Mouse (Mus musculus) CH12F3 (cell line): ENCODE results near the gene Agpat2.

Source experiments
- in situ Hi-C: fragments of 300-500 bp; cut with MboI; formaldehyde crosslinking; loops from 2 replicates; pipeline ENCODE4 v1.14.3; 2020; ENCODE audit warnings: low sequenced_read_pairs

Gene Agpat2

GRCm38 (mm10) chr2:26627921-26628739 is 23.9 kb upstream of the Agpat2 start, which contains the start of gene Fam69b:
Fam69b (plus strand) TSS chr2:26628457.
- in situ Hi-C loops: no loop called here

DNA sequence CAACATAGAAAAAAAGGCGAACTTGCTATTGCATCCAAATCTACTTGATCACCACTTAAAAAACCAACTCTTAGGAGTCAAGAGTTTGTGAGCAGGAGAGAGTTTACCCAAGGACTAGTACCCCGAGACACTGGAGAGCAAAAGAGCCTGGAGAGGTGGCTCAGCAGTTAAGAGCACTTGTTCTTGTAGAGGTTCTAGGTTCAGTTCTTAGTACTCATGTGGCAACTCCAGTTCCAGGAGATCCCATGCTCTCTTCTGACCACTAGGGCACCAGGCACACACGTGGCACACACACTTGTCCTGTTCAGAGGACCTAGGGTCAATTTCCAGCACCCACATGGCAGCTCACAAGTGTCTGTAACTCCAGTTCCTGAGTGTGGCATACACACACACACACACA is 21.9 kb upstream of the Agpat2 start:
- in situ Hi-C loops: no loop called here

DNA sequence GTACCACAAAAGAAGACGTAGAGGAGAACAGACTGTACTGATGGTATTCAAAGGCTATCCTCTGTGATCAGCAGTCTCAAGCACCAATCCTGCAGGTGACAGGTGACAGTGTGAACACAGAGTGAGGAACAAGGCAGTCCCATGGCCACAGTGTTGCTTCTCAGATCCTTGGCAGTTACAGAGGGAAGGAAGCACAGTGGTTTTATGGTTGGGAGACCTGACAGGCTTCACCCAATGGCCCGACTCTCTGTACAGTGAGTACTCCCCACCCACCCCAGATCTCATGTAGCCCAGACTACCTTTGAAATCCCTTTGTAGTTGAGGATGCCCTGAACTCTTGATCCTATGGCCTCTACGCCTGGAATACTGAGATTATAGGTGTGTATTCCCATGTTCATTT is 21.2 kb upstream of the Agpat2 start:
- in situ Hi-C loops: no loop called here

GRCm38 (mm10) chr2:26622984-26623383 is 18.8 kb upstream of the Agpat2 start:
- in situ Hi-C loops: no loop called here

DNA sequence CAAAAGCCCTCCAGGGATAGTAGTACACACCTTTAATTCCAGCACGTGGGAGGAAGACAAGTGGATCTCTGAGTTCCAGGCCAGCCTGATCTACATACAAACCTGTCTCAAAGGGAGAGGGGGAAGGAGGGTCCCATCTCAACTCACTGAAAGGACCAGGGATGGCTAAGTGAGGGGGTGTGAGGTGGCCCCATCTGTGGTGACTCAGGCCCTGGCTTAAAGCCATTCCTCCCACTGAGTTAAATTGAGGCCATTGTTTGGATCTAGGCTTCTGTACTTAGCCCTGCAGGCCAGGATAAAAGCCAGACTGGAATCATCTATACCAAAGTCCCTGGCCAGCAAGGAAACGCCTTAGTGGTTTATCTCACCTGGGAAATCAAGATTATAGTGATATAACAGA is 17.0 kb upstream of the Agpat2 start:
- in situ Hi-C loops: no loop called here

- in situ Hi-C loops: no loop called here
These were observed 13.7 kb upstream of the Agpat2 start for GRCm38 (mm10) chr2:26617928-26618327.

DNA sequence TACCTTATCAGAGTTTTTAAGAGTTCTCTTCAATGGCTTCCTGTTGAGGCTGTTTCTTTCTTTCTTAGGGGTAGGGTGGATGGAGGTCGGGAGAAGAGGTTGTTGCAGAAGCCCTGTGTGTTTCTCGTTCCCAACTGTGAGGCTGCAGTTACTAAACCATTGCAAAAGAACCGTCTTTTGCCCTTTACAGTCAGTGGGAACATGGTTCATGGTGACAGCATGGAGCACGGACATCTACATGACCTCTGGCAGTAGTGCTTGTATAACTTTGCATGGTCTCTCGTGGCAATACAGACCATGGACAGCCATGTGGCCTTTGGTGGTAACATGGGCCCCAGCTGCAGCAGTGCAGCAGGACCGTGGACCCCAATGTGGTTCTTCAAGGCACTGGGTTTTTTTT is 13.1 kb upstream of the Agpat2 start:
- in situ Hi-C loops: no loop called here

GRCm38 (mm10) chr2:26615459-26616124 is 11.4 kb upstream of the Agpat2 start:
- in situ Hi-C loops: no loop called here

DNA sequence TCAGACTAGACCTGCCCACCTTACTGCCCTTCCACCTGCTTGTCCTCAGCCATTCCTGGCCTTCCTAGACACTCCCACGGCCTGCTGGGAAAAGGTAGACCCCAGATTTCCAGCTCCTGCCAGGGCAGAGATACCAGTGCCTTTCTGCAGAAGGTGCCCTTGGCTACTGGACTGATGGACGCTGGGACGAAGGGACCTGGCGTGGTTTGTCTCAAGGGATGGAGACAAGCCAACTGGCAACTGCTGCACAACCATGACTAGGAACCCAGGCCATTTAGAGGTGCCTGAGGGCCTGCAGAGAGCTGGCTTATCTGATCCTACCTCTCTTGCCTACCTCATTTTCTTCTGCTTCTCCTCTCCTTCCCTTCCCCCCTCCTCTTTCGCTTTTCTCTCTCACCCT is 10.7 kb upstream of the Agpat2 start:
- in situ Hi-C loops: no loop called here

DNA sequence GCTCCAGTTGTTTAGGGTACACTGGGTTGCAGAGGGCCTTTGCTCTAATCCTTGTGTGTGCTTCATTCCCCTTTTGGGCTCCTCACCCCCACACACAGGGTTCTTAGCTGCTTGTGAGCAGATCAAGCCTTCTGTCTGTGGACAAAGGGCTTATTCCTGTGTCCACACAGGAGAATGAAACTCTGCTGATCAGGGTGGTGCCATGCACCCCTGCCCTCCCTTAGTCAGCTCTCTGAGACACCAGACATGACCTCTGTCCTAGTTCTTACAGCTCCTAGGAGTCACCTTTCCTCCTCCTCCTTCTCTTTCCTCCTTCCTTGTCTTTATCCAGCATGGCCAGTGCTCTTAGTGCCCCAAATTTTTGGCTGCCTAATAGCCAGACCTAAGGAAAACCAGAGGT is 7.7 kb upstream of the Agpat2 start:
- in situ Hi-C loops: no loop called here

DNA sequence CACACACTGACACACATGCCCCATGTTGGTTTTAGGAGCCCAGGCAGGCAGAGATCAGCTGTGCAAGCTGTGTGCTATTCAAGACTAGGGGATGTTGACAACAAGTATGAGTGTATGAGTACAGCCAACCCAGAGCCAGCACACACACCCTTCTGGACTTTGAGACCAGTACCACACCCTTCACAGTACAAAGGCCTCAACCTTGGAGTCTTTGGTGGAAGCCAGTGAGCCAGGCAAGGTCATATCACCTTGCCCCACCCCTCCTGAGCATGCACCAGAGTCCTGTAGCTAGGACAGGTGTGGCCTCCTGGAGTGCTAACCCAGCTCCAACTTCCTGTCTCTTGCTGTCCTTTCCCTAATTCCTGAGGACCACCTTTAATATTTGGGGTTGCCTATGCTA is 6.8 kb upstream of the Agpat2 start:
- in situ Hi-C loops: no loop called here

- in situ Hi-C loops: no loop called here
These were observed 6.3 kb upstream of the Agpat2 start for GRCm38 (mm10) chr2:26610526-26610925.

DNA sequence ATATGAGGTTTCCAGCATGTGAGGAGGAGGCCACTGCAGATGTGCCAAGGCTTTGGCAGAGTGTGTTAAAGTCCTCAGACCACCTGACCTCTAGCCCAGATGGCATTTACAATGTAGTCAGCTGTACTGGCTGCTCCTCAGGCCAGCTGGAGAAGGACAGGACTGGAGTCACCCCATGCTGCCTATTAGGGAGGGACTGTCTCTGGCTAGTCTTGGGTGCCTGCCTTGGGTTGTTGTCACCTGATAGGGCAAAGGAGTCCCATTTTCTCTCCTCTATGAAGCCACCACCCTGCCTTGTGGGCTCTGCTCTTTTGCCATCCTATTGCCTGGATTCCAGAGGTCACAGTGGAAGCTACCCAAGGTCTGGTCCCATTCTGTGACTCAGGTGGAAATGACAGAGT is 5.0 kb upstream of the Agpat2 start:
- in situ Hi-C loops: no loop called here

DNA sequence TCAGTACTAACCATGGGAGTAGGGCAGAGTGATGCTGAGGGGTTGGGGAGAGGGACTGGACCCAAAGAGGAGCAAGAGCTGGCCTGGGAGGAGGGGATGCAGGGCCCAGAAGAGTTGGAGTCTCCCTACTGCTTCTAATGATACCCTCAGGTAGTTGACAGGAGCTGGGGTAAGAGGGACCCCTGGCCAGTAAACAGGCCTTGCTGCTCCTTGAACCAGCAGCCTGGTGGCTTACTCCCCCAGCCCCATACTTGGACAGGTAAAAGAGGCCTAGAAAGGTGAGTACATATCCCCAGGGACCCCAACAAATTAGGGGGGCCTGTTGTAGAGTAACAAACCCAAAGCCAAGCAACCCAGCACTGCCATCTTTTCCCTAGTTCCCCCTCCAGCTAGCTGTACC is 4.6 kb upstream of the Agpat2 start:
- in situ Hi-C loops: no loop called here

DNA sequence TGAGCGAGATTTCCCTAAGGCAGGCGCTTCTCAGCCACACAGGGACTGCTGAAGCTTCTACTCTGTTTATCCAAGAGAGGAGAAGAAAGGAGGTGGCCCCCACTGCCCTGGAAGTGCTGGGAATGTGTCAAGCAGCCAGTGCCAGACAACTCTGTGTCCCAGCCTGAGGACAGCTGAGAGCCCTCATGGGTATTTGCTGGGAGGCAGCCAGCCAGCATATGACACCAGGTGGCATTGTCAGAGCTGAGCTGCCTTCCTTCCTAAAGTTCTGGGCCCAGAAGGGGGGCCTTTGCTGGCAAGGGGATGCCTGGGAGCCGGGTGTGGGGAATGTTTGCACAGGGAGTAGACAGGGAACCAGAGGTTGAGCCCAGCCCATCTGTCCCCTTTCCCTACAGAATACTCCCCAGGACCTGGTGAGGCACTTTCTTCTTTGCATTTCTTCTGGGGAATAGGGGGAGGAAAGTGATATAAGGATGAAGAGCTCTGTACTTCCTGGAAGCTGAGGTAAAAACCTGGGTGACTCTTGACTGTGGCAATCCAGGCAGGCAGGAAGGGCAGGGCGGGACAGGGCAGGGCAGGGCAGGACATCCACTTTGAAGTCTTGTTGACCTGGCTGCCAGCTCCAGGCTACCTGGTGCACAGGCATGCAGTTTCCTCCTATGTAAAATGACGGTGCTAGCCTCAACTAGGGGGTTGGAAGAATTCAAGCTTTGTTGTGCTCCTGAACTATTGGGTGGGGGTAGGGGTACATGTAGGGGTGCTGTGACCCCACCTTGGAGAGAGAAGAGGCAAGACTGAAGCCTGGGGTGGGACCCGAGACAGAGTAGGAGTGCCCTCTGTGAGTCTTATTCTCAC is 3.1 kb upstream of the Agpat2 start:
- in situ Hi-C loops: no loop called here

DNA sequence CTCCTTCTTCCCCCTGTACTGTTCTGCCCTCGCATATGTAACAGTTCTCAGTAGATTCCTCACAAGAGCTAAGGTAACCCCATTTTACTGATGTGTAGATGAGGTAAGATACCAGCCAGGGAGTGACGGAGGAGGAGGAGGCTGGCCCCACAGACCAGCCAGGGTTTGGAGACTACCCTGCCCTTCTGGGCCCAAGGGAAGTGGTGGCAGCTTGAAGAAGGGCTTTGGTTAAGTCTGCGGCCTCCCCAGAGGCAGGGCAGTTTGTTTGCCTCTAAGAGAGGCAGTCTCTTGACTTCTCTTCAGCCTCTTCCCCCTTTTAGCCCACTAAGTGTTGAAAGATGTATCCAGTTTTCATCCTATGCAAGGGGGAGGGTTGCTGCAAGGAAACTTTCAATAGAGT is 2.4 kb upstream of the Agpat2 start:
- in situ Hi-C loops: no loop called here

GRCm38 (mm10) chr2:26605331-26605730 is 1.1 kb upstream of the Agpat2 start:
- in situ Hi-C loops: no loop called here

- in situ Hi-C loops: no loop called here
These were observed 1.1 kb downstream of the Agpat2 start for GRCm38 (mm10) chr2:26603159-26603558.

DNA sequence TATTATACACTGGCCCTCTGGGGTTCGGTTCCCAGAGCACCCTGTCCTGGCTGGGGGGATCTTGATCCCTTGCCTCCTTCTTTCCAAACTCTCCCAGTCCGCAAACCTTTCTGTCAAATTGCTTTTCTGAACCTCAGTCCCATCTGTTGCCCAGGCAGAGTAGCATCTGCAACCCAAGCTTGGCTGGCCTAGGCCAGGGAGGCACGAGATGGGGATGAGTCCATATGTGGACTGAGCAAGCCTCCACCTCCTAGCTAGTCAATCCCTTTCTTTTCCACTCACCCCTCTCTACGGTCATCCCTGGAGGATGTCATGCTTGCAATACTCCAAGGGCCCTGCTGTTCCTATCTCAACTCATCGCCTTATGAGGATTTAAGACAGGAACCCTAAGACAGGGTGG is 1.6 kb downstream of the Agpat2 start:
- in situ Hi-C loops: no loop called here

- in situ Hi-C loops: no loop called here
These were observed 2.6 kb downstream of the Agpat2 start for GRCm38 (mm10) chr2:26601595-26601994.

DNA sequence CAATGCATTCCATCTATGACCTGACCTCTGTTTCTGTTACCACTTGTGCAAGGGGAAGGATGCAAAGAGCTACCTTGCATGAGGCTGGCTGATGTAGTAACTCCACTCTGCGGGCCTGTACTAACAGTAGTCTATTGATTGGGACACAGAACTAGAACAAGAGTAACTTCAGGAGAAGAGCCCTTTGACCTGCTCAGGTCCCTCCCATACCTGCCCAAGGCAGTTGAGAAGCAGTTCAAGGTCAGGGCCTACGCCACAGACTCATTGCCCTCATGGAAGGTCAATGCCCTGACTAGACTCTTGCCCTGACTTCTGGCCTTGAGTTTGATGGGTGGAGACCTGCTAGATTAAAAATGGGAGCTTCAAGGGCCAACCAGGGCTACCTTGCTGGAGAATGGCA is 3.6 kb downstream of the Agpat2 start:
- in situ Hi-C loops: no loop called here

- in situ Hi-C loops: no loop called here
These were observed 4.3 kb downstream of the Agpat2 start for GRCm38 (mm10) chr2:26599965-26600364.
